Mouse (Mus musculus) layer of hippocampus, postnatal 25 days (tissue): Measurements from ENCODE around the gene Trcg1. TPM values are rescaled to one million over a fixed set of nuclear protein-coding genes. Genes with fewer than 3 reads are reported as not detected.

Experiments used
- DNase-seq, 2 experiments: peaks; one replicate each; pipeline ENCODE4 v3.0.0; 2022; ENCODE audit warnings: mixed read lengths in 2 of 2, low spot score in 1 of 2; ENCODE audit errors: extremely low spot score in 1 of 2
- total RNA-seq, 2 experiments: library from RNA; stranded (reverse); gene quantifications; 2 replicates each; pipeline ENCODE4 v1.2.3; 2021

Trcg1 gene
- total RNA-seq, 2 experiments from 2014 or later, result not detected

- DNase-seq, result no peak
Observed at GRCm38 (mm10) chr9:57260940-57261339, 24.6 kb downstream of the Trcg1 start.

GRCm38 (mm10) chr9:57261516-57261912 is 25.2 kb downstream of the Trcg1 start:
- DNase-seq, result peak; percentile 42 to 50

GRCm38 (mm10) chr9:57261913-57262794 is 25.8 kb downstream of the Trcg1 start, which contains the start of gene 1700017B05Rik:
TSS of gene 1700017B05Rik (minus strand) at chr9:57262612.
- DNase-seq, result peak; percentile 53 to 62

- DNase-seq, result no peak
Observed at GRCm38 (mm10) chr9:57262795-57263684, 26.7 kb downstream of the Trcg1 start.

- DNase-seq, result no peak
Observed at GRCm38 (mm10) chr9:57265125-57265524, 28.8 kb downstream of the Trcg1 start.

GRCm38 (mm10) chr9:57267421-57267820 is 31.1 kb downstream of the Trcg1 start:
- no peak for DNase-seq

GRCm38 (mm10) chr9:57268078-57268477 is 31.7 kb downstream of the Trcg1 start:
- no peak for DNase-seq

GRCm38 (mm10) chr9:57268575-57268974 is 32.2 kb downstream of the Trcg1 start:
- DNase-seq, result no peak

GRCm38 (mm10) chr9:57269384-57269783 is 33.0 kb downstream of the Trcg1 start:
- DNase-seq, result no peak

GRCm38 (mm10) chr9:57270399-57270798 is 34.0 kb downstream of the Trcg1 start:
- DNase-seq, result peak in 1 of 2 experiments; percentile 39

- no peak for DNase-seq
Observed at GRCm38 (mm10) chr9:57271081-57271480, 34.7 kb downstream of the Trcg1 start.

GRCm38 (mm10) chr9:57271837-57272562 is 35.6 kb downstream of the Trcg1 start:
- no peak for DNase-seq

GRCm38 (mm10) chr9:57272902-57273804 is 36.8 kb downstream of the Trcg1 start:
- no peak for DNase-seq

- DNase-seq, result no peak
Observed at GRCm38 (mm10) chr9:57273805-57274494, 37.6 kb downstream of the Trcg1 start.

GRCm38 (mm10) chr9:57276311-57276710 is 40.0 kb downstream of the Trcg1 start:
- no peak for DNase-seq

- no peak for DNase-seq
Observed at GRCm38 (mm10) chr9:57278268-57278667, 41.9 kb downstream of the Trcg1 start.

GRCm38 (mm10) chr9:57279441-57279840 is 43.1 kb downstream of the Trcg1 start:
- DNase-seq, result no peak

- no peak for DNase-seq
Observed at GRCm38 (mm10) chr9:57281549-57281948, 45.2 kb downstream of the Trcg1 start.

- no peak for DNase-seq
Observed at GRCm38 (mm10) chr9:57282686-57283085, 46.3 kb downstream of the Trcg1 start.
